Mouse (Mus musculus) erythroblast, adult 5-6 weeks (primary cell): ENCODE data around the gene Npsr1. TPM values are rescaled to one million over a fixed set of nuclear protein-coding genes. Genes with fewer than 3 reads are reported as not detected.

Experiments used
- ATAC-seq: replicated peaks from 2 replicates; pipeline ENCODE4 v1.8.0; 2016; ENCODE audit warnings: moderate number of reproducible peaks, mild to moderate bottlenecking, moderate TSS enrichment, inconsistent platforms; ENCODE audit not compliant: poor library complexity, low FRiP score, severe bottlenecking
- total RNA-seq, 2 experiments: library from RNA; stranded (forward) in 1 of 2; stranded (reverse) in 1 of 2; fragments of 150-400 nt in 1 of 2; fragments of 200-764, 138-1000 nt in 1 of 2; gene quantifications; 2 replicates each; pipeline versions ENCODE4 v1.2.3 to v1.2.4; 2015 to 2017; ENCODE audit warnings: low replicate concordance in 2 of 2

Npsr1 gene
- total RNA-seq, 2 experiments from 2014 or later: not detected

- ATAC-seq: no peak
Measured at GRCm38 (mm10) chr9:24211636-24212035, 113.8 kb downstream of the Npsr1 start.

DNA sequence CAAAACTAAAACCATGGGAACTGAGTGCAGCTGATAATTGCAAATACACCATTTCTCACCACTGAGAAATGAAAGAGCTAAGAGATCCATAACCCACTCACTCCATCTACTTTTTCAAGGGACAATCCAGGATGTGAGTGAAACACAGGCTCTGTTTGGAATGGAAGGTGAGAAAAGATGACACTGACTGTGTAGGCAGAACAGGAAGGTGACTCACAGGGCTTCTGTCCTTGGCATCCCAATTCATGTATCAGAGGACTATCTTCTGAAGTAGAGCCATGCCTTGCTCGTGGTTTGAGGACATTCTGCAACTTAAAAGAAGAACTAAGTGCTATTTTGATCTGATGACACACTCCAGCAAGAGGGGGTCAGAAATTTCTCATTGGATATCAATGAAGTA is 119.9 kb downstream of the Npsr1 start:
- ATAC-seq: no peak

- ATAC-seq: no peak
Measured at GRCm38 (mm10) chr9:24236461-24236860, 138.7 kb downstream of the Npsr1 start.

GRCm38 (mm10) chr9:24247557-24247956 is 149.8 kb downstream of the Npsr1 start:
- no peak for ATAC-seq

DNA sequence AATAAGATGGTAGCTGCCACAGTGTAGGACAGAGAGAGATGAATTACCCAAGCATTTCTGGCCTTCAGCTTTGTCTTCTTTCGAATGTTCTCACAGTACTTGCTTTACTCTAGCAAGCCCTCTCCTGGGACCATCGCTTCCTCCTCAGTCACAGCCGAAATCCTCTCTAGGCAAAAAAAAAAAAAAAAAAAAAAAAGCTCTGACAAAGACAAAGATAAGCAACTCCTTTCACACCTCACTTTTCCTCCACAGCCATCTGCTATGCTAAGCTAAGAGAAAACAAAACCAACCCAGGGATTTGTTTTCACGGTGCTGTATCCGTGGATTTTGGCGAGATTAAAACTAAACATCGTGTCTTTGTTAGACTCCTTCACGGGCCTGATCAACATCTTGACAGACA is 156.4 kb downstream of the Npsr1 start:
- ATAC-seq: no peak

- peak; percentile 99 for ATAC-seq
Measured at GRCm38 (mm10) chr9:24280498-24281287, 182.9 kb downstream of the Npsr1 start.

DNA sequence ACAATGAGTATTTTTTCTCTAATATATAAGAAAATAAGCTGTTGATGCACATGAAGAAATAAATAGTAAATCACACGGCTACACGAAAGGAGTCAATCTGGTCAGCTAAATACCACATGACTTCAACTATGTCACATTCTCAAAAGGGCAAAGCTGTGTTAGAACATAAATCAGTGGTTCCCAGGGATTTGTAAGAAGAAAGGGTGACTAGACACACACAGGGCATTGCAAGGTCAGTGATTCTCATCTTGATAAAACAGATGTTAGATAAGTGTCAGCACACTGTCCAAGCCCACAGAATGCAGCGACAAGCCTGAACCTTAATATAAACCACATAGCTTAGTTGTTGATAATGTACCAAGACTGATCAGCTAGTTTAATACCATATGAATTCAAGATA is 184.8 kb downstream of the Npsr1 start:
- ATAC-seq: no peak

DNA sequence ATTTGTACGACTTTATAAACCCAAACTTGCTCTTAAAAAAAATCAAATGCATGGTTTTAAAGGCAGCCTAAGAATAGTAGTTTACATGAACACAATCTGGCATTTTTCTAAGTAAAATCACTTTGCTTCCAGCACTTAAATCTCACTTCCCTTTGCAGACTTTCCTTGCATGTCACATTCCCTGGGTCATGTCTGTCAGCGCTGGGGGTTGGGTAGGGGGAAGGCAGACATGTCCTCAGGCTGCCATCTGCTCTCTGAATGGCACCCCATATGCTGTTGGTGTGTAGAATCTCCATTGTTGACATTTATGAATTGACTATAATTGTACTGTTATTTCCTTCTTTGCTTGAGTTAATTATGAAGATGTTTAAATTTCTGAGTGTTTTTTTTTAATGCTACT is 185.3 kb downstream of the Npsr1 start:
- ATAC-seq: no peak

DNA sequence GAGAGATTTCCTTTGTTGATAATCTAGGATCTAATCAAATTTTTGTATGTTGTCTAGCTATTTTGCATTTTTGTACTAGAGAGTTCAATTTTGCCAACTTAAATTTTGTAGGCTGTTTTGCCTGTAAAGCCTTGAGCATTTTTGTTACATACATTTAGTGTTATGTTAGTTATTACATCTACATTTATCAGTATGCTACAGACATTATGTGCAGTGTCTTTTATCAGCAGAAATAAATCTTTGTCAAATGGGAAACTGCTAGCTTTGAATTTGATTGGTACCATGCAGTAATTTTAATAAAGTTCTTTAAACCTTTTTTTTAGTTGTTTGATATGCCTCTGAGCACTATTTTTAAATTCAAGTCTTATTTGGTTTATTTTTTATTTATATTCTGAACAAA is 185.7 kb downstream of the Npsr1 start:
- no peak for ATAC-seq

GRCm38 (mm10) chr9:24284239-24285084 is 186.7 kb downstream of the Npsr1 start:
- ATAC-seq: no peak

DNA sequence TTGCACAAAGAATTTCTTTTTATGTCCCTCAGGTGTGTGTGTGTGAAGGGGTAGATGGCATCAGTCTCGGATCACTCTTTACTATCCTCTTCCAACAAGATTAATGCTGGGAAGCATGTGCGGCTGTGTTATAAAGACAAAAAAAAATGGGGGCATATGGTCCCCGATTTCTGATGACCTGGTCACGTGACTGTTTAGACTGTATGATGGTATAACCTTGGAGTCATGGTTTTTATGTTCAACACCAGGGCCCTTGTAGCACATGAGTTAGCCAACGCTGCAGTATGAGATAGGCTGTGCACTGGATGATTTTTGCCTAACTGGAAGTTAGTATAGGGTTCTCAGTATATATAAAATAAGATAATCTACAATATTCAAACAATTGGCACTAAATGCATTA is 187.6 kb downstream of the Npsr1 start:
- no peak for ATAC-seq

DNA sequence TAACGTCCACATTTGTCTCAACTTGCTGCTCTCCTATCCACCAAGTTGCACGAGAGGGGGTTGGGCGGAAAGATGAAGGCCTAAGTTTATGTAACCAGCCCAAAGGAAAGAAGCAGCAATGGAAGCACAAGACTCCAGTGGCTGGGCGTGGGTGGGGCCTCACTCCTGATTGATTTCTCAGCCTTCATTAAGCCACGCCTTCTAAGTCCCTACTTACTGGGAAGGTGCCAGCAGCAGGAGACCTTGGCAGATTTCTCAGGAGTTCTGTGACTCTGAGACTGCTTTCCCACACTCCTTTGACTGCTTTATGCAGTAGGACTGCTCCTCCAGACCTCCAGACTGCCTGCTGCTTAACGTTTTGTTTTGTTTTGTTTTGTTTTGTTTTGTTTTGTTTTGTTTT is 193.6 kb downstream of the Npsr1 start:
- ATAC-seq: no peak

DNA sequence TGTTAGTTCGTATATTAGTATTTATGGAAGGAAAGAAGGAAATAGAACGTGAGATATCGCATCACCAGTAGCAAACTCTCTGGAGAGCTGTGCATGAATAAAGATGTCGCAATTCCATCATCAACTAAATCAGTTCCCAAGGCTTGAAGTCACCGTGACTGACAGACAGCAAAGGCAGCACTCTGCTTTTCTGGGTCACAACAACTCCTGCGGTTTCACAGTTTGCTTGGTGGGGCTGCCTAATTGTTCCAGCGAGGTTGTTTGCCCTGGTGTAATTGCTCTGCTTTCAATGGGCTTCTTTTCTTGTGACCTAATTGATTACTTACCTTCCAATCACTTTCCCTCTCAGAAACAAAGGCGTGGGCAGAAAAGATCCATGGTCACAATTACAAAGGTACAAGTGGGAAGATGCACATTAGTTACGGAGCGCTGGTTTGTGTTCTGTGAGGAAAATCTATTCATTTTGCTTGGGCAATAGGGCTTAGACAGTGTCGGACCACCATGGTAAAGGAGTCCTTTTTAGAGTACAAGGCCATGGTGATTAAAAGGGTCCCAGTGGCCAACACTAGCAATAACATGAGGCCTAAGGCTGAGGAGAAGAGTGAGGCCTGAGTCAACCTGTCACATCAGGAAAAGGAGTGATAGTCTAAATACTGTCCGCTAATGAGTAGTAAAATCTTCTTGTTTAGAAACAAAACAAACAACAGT is 195.6 kb downstream of the Npsr1 start:
- ATAC-seq: no peak

DNA sequence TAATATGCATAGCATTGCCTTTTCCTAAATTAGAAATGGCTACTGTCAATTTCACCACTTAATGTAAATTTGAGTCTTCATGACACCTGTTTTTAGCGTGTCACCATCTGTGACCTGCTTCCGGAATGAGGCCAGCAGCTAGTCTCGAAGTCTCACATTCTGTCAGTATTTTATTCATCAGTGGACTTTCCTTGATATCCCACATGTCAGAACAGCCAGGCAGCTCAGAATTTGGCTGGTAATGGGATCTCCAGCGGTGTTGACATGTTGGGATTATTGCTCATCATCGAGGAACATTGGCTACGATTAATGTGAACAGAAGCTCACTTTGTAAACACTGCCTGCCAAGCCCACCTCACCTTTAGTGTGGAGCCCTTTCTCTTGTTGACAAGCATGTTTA is 205.1 kb downstream of the Npsr1 start:
- no peak for ATAC-seq

DNA sequence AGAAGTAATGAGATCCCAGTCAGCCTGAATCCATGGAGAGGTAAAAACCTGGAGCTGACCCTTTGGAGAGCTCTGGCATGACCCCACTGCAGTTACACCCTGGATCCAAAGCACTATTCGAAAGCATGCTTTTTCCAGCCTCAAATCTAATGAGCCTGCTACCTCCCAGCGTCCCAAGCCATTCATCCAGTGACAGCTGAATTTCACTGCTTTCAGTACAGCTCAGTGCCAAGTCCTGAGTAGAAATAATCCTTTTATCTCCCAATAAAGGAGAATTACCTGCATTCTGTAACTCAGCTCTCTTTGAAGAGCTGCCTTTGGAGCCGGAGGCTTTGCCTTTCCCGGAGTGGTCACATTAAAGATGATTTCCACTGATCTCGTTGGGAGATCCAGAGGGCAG is 209.2 kb downstream of the Npsr1 start:
- ATAC-seq: no peak

DNA sequence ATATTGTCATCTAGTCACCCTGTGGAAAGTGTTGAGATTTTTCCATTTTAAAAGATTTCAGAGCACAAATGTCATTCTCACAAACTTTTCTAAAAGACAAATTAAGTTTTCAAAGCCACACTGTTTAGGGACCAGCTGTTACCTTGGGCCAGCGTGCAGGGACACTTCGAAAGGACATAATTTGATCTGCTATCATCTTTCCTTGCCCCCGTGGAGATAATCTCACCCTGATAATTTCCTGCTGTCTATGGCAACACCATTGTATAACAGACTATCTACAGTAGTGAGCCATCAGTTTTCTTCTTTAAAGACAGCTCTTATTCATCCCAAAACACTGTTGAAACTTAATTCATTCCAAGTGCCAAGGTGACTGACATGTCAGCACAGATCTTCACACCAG is 209.6 kb downstream of the Npsr1 start:
- no peak for ATAC-seq

DNA sequence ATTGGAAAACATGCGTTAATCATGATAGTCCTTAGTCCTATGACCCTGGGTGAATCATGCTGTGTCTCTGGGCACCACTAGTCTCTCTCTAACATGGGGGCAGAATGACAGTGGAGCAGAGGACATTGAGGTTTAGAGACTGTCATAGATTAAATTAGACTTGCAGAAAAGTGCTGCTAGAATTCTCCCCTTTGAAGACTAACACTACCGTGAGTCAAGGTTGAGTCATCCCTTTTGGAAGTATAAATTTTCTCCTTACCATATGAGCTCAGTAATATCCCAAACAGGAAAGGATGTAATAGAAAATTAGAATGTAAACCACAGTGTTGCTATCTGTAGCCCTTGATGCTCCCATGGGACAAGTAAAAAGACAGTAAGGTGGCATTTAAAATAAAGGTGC is 218.0 kb downstream of the Npsr1 start:
- ATAC-seq: no peak

DNA sequence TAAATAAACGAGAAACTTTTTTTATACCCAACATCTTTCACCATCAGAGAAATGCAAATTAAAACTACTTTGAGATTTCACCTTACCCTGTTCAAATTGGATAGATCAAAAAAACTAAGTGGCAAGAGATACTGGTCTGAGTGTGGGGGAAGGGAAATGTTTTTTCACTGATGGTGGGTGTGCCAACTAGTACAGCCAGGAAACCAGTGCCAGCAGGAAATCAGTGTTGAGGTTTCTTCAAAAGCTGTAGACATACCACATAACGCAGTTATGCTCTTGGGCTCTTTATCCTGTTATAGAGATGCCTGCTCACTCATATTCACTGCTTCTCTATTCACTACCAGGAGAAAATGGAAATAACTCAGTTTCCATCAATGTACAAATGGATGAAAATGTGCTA is 233.9 kb downstream of the Npsr1 start:
- no peak for ATAC-seq

DNA sequence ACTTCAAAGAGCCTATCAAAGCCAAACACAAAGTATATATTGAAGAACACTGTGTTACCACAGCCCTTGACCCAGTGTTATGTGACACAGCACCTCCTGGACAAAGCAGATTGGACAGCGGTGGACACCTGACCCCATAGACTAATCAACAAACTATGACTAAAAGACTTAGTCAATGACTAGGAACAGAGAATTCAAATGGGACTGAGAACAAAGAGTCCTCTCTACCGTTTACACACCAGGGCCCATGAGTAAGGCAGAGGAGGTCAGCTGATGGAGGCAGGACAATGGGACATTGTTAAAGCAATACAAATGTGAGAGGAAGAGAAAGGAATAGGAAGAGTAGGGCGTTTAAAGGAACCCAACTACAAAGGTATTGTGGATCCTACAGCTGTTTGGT is 243.5 kb downstream of the Npsr1 start:
- no peak for ATAC-seq

DNA sequence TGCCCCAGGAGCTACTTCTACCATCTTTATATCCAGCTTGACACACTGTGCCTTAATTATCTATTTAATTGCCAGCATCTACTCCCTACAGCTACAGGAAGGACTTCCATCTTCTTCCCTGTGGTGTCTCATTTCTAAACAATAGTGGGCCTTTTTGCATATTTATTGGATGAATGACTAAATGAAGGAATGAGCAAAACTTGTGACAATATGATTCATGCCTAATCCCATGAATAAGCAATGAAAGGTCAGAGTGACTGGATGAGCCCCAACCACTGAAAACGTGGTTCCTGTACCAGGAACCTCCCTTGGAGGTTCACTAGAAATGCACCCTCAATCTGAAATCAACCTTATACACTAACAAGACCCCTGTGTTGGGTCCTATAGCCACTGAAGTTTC is 249.2 kb downstream of the Npsr1 start:
- ATAC-seq: no peak

DNA sequence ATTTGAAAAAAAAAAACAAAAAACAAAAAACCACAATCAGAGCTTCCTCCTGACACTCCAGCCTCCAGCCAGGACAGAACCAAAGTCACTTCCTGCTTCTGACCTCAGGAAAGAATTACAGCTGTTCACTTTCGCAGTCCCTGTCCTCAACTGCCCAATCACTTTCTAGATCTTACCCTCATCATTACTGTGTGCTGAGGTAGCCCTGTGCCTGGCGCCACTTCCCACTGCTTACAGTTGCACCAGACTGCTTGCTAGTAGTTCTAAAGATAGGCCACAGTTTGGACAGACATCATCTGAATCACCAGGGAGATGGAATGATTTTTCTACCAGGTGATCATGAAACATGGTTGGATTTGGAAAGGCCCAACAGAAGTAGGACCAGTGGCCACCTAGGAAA is 251.7 kb downstream of the Npsr1 start:
- no peak for ATAC-seq
